Comparison of ENCODE assay signal across 11 mouse cellular contexts in genomic region chr7:28833723-28834347, GRCm38 (mm10). TPM values are rescaled to one million over a fixed set of nuclear protein-coding genes. Genes with fewer than 3 reads are reported as not detected.
DNase-seq lines count a peak whose midpoint lies in the region; ATAC-seq and TF ChIP-seq lines count a peak whose summit lies in the region.
"Had no signal": no experiment of that assay in that cellular context is flagged by ENCODE, and none has a peak within 500 bp of the region (broad histone marks: within the 10 kb centered on the region; RNA-seq: fewer than 3 reads in every experiment).

Gene Lgals4, plus strand, starts transcription at chr7:28833854.

- WGBS in lung, postnatal 0 days: 82% methylated on average over 6 of the region's 6 CpGs
- WGBS in stomach, embryonic 14.5 days: 77% methylated on average over 6 of the region's 6 CpGs

- no peak within 1 kb of the TSS for H3K9ac ChIP-seq in lung, postnatal 0 days (replicated peaks; ENCODE audit: low read depth)
- H3K9ac ChIP-seq in stomach, embryonic 14.5 days (replicated peaks; ENCODE audit: low read depth, low read length): no peak within 1 kb of the TSS
- H3K9ac ChIP-seq: hindbrain, embryonic 15.5 days had no signal

- no peak for ATAC-seq in lung, postnatal 0 days
- ATAC-seq in stomach, embryonic 14.5 days (ENCODE audit: insufficient number of reproducible peaks, insufficient read depth, low FRiP score, low read depth): peak; percentile 81

- peaks cover 17% of the 10 kb centered on the region; the same call in 1 of the 2 replicates for H3K36me3 ChIP-seq in lung, postnatal 0 days (ENCODE audit: insufficient read depth, low read length)
- peaks cover 16% of the 10 kb centered on the region for H3K36me3 ChIP-seq in stomach, embryonic 14.5 days (ENCODE audit: control insufficient read depth, insufficient read depth, low read length)

- H3K4me3 ChIP-seq in lung, postnatal 0 days (ENCODE audit: low read depth, low read length): no peak within 1 kb of the TSS
- H3K4me3 ChIP-seq in stomach, embryonic 14.5 days (ENCODE audit: low read depth, low read length): no peak within 1 kb of the TSS; the same call in 1 of the 2 replicates
- H3K4me3 ChIP-seq: gastrocnemius, adult 2 months; hindbrain, embryonic 15.5 days had no signal

- TF ChIP-seq EP300 in lung, postnatal 0 days (IDR thresholded peaks at IDR 0.05): no peak

- no peak for TF ChIP-seq CTCF in lung, postnatal 0 days (IDR thresholded peaks at IDR 0.05)

- H3K9me3 ChIP-seq in lung, postnatal 0 days (ENCODE audit: low read length): no peaks in the 10 kb centered on the region
- H3K9me3 ChIP-seq in stomach, embryonic 14.5 days (ENCODE audit: control insufficient read depth, low read depth, low read length): no peaks in the 10 kb centered on the region
- H3K9me3 ChIP-seq: hindbrain, embryonic 15.5 days had no signal

- no peaks in the 10 kb centered on the region for H3K4me1 ChIP-seq in lung, postnatal 0 days (ENCODE audit: insufficient read depth, low read depth, low read length)
- H3K4me1 ChIP-seq in stomach, embryonic 14.5 days (ENCODE audit: control insufficient read depth, insufficient read depth, low read length): no peaks in the 10 kb centered on the region
- H3K4me1 ChIP-seq: hindbrain, embryonic 15.5 days had no signal

- no peak within 1 kb of the TSS for H3K4me2 ChIP-seq in lung, postnatal 0 days (replicated peaks; ENCODE audit: low read depth, low read length)
- peak within 1 kb of the TSS; percentile 10; the same call in 1 of the 2 replicates for H3K4me2 ChIP-seq in stomach, embryonic 14.5 days (replicated peaks; ENCODE audit: low read depth, low read length)
- H3K4me2 ChIP-seq: hindbrain, embryonic 15.5 days had no signal

- no peak within 1 kb of the TSS for H3K27ac ChIP-seq in lung, postnatal 0 days (ENCODE audit: low read length)
- peak within 1 kb of the TSS; percentile 53; the same call in 1 of the 2 replicates for H3K27ac ChIP-seq in stomach, embryonic 14.5 days (ENCODE audit: low read length)
- H3K27ac ChIP-seq: gastrocnemius, adult 2 months; hindbrain, embryonic 15.5 days had no signal

- intact Hi-C loops in heart, postnatal 14 days (cut with DNase I): loop anchor here (5.0 kb wide), 1 partner anchor 37 kb away; no protein-coding TSS in a partner anchor

- DNase-seq in frontal cortex, adult 2 months (ENCODE audit: extremely low spot score in 1 of 2, low spot score in 1 of 2): no peak
- no peak for DNase-seq in frontal cortex, postnatal 25 days (ENCODE audit: low spot score in 2 of 2)
- DNase-seq in lung, postnatal 0 days (ENCODE audit: low spot score): no peak
- no peak for DNase-seq in lung, postnatal 36 days
- no peak for DNase-seq in heart, postnatal 14 days
- no peak for DNase-seq in ovary, postnatal 10 days (ENCODE audit: low spot score)
- no peak for DNase-seq in right cerebral cortex, adult 18-20 months
- DNase-seq: gastrocnemius, adult 2 months; thymus, postnatal 36 days had no signal

- H3K27me3 ChIP-seq in lung, postnatal 0 days (replicated peaks; ENCODE audit: insufficient read depth, low read length): no peaks in the 10 kb centered on the region
- H3K27me3 ChIP-seq in stomach, embryonic 14.5 days (ENCODE audit: control insufficient read depth, insufficient read depth, low read length): no peaks in the 10 kb centered on the region
- H3K27me3 ChIP-seq: hindbrain, embryonic 15.5 days had no signal

RNA-seq across cellular contexts. Expression of gene Lgals4, which starts in this region (rescaled TPM):
- polyA plus RNA-seq in frontal cortex, adult 2 months (2012; rRNA removed): 10.7 and 13.4 TPM in 2 replicates
- 14.9 and 15.6 TPM in 2 replicates for polyA plus RNA-seq in lung, postnatal 0 days (2015; fragmentation: Nextera tagmentation; extraction: Ambion mirVana)
- total RNA-seq in heart, postnatal 14 days (2021): 10 to 100 TPM; 38.7 to 51.1 TPM
- 127 and 140 TPM in 2 replicates for polyA plus RNA-seq in stomach, embryonic 14.5 days (2014; fragmentation: Nextera tagmentation; extraction: Ambion mirVana)
